Mouse (Mus musculus): ENCODE measurements at regions not wholly inside any gene's neighbourhood (a gene's known extent, or its start where the extent isn't known, plus 50 kb on each side); places are given as distances from the start of the nearest gene placed in this dataset.

DNA sequence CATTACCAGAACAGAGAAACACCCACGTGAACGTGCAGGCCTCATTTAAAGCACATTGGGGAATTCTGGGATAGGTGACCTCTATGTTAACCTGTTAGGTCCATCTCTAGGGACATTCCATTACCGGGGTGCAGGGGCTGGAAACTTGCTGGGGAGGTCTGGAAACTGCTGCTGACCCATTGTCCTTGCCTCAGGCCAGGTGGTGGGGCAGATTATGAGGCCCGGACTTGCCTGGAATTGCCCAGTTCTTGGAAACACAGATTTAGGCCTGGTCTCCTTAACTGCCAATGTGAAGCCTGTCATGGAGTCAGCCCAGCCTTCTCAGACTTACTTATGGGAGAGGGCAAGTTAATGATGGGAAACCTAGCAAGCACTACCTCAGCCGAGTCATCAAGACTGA lies 175.3 kb upstream of the Klf7 start:
- no peak for DNase-seq (ENCODE audit: low read depth)

- DNase-seq (ENCODE audit: low read depth): no peak
Measured at GRCm38 (mm10) chr1:64295512-64295945, 173.4 kb upstream of the Klf7 start.

DNA sequence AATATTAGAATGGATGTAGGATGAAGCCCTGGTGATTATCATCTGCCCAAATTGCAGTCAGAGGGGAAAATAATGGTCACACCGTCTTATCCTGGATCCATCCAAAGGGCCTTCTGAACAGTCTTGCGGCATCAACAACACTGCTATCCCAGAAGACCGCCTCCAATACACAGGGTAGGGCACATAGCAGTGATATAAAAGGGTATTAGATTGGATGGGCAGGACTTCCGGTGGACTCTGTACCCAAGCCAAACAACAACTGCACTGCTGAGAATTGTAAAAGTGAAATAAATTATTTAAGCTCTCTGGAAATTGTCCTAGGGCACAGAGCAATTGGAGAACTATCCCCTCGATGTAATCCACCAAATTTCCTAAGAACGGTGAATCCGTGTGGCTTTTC lies 173.0 kb upstream of the Klf7 start:
- no peak for DNase-seq (ENCODE audit: low read depth)

- DNase-seq (ENCODE audit: low read depth): no peak
Measured at GRCm38 (mm10) chr1:64288812-64289447, 166.8 kb upstream of the Klf7 start.

DNA sequence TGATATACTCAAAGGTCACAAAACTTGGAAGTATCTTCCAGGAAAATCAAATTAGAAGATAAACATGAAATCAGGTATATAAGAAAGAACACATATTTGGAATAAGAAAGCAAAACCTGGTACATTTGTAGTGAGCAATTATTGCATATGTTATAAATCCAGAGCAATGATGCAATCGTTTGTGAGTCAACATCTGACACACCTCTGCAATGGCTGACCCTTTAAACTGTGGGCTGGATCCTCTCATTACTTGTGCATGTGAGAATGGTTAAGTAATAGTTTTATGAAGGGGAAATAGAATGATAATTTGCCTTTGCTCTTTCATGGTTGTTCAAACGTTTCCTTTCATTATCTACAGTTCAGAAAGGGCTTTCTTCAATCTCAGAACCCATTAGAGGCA lies 165.0 kb upstream of the Klf7 start:
- no peak for DNase-seq (ENCODE audit: low read depth)

DNA sequence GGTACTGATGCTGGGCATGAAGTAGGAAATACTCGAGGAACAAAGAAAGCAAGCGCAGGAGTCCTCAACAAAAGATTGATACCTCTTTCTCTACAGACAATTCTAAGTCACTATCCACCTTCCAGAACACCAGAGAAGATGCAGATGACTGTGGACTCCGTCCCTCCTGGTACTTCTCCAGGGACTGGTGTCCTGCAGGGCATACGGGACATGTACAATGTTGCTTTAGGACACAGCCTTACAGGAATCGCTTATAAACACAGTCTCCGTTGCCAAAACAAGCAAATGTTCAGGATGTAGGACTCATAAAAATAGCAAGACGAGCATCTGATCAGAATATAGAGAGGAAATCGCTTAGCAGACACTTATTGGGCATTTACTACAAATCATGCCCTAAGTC lies 162.6 kb upstream of the Klf7 start:
- no peak for DNase-seq (ENCODE audit: low read depth)

- DNase-seq (ENCODE audit: low read depth): no peak
Measured at GRCm38 (mm10) chr1:64275865-64276264, 153.8 kb upstream of the Klf7 start.

GRCm38 (mm10) chr1:64275086-64275802 lies 153.2 kb upstream of the Klf7 start:
- no peak for DNase-seq (ENCODE audit: low read depth)

- DNase-seq (ENCODE audit: low read depth): no peak
Measured at GRCm38 (mm10) chr1:64257237-64257636, 135.2 kb upstream of the Klf7 start.

- no peak for DNase-seq (ENCODE audit: low read depth)
Measured at GRCm38 (mm10) chr1:64255554-64256295, 133.6 kb upstream of the Klf7 start.

DNA sequence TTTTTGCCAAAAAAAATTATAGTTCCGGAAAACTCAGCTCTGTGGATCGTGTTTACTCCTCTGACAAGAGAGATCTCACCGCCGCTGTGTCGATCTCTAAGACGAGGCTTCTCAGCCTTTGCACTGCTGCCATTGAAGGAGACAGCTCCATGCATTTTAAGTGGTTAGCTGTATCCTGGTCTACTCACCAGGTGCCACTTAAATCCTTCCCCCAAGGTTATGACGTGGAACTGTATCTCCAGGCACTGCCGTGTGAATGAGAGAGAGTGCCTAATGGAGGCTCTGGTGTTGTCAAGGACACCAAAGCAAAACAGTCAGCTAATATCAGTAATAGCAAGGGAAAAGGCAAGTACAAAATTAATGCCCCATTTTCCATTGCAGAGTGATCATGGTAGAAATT lies 132.6 kb upstream of the Klf7 start:
- no peak for DNase-seq (ENCODE audit: low read depth)

DNA sequence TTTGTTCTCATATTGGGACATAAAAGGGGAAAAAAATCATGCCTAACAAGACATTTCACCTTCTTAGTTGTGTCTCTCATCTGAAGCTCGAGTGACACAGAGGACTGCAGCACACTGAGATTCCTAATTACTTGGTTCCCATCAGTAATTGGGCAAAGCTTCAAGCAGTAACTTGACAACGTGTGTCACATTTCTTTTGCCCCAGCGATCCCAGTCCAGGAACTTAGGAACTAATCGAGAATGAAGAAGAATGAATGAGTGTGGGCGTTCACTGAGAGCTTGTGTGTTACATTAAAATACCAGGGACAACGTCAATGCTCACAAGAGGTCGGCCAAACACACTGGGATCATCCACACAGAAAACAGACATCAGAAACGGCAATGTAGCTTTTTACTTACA lies 131.9 kb upstream of the Klf7 start:
- no peak for DNase-seq (ENCODE audit: low read depth)

- DNase-seq (ENCODE audit: low read depth): no peak
Measured at GRCm38 (mm10) chr1:64242401-64242800, 120.3 kb upstream of the Klf7 start.

DNA sequence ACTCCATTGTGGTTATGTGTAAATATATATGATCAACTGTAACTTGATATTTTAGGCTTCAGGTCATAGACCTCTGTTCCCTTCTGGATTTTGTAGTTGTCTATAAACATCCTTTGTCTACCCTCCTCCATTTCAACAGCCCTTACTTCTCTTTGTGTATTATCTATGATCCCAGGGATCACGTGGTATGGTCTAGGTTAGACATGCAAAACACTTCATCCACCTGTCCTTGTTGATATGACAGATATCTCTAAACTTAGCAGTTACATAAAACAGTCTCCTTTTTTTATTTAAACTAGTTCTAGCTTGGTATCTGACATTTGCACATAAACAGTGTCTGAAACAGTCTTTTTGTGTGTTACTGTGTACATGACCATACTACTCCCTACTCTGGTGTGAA lies 107.6 kb upstream of the Klf7 start:
- DNase-seq (ENCODE audit: low read depth): no peak

GRCm38 (mm10) chr1:64226001-64226918 lies 104.2 kb upstream of the Klf7 start:
- DNase-seq (ENCODE audit: low read depth): no peak

GRCm38 (mm10) chr1:64223779-64224687 lies 102.0 kb upstream of the Klf7 start:
- DNase-seq (ENCODE audit: low read depth): no peak

DNA sequence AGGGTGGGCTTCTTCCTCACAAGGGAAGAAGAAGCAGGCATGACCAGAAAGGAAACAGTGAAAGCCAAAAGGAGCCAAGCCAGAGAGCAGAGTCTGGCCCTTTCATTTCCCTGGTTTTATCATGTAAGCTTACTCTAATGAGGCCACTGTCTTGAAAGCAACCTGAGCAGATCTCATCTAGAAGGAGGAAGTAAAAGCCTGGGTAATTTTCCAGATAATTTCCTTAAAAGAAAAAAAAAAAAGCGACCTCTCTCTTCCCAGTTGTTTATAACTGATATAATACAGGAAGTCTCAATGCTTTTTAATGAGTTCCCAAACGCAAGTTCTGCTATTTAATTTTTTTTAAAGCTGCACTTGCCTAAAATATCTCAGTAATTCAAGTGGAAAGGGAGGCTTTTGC lies 100.4 kb upstream of the Klf7 start:
- DNase-seq (ENCODE audit: low read depth): no peak

GRCm38 (mm10) chr1:64220486-64220885 lies 98.4 kb upstream of the Klf7 start:
- no peak for DNase-seq (ENCODE audit: low read depth)

DNA sequence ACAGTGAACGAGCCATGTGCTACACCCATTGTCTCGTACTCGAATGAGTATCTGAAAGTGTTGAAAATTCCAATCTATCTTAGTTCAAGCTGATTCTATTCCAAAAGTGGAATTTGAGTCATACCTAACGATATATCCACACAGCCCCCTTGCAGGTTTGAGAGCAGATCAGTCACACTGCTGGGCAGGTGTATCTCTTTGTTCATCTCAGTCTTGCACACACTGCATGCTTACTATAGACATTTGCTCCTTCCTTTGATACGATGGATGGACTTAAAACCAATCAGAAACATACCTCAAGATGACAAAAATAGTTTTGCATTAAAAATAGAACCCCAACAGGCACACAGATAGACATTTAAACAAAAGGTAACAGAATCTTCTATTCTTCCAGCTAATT lies 98.0 kb upstream of the Klf7 start:
- DNase-seq (ENCODE audit: low read depth): no peak

DNA sequence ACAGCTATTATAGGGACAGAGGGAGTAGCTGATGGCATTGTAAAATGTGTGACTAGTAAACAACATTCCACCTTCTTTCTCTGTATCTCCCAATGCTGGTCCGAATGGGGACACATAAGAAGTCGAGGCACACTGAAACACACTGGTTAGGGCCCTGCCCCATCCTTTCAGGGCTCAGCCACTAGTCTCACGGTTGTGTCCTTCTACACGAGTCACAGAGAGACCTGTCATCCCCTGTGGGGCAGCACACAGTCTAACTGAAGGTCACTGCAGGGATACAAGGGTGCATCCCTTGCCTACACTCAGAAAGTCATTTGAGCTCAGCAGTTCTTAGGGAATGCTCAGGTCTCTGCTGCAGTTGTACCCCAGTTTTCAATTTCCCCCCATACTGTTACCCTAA lies 93.6 kb upstream of the Klf7 start:
- DNase-seq (ENCODE audit: low read depth): no peak

- no peak for DNase-seq (ENCODE audit: low read depth)
Measured at GRCm38 (mm10) chr1:64209131-64209530, 87.0 kb upstream of the Klf7 start.
